Mouse (Mus musculus) hindbrain, embryonic 15.5 days (tissue): ENCODE measurements around the gene Ebf4. TPM values are rescaled to one million over a fixed set of nuclear protein-coding genes. Genes with fewer than 3 reads are reported as not detected.
A peak's percentile ranks its signal among the peaks of the same experiment; 100 is the strongest.

Source experiments
- ATAC-seq: fragments of 200-750 bp; cut with Nextera tagmentation; 2 replicates; pipeline ENCODE4 v1.8.0; 2017; ENCODE audit warnings: low read depth, moderate number of reproducible peaks, moderate TSS enrichment; ENCODE audit not compliant: low FRiP score
- H3K27ac ChIP-seq: fragments of 300-500 bp; sonication (generic); replicated peaks from 2 replicates; pipeline ENCODE4 v1.5.1; 2015; ENCODE audit warnings: mild to moderate bottlenecking, inconsistent platforms
- H3K27me3 ChIP-seq: fragments of 300-500 bp; sonication (generic); 2 replicates; pipeline ENCODE4 v1.6.1; 2015; ENCODE audit warnings: control low read depth, inconsistent platforms
- H3K36me3 ChIP-seq: fragments of 300-500 bp; sonication (generic); 2 replicates; pipeline ENCODE4 v1.6.1; 2015; ENCODE audit warnings: control low read depth, inconsistent platforms
- H3K4me1 ChIP-seq: fragments of 300-500 bp; sonication (generic); replicated peaks from 2 replicates; pipeline ENCODE4 v1.6.1; 2015; ENCODE audit warnings: control low read depth, inconsistent platforms
- H3K4me2 ChIP-seq: fragments of 300-500 bp; sonication (generic); 2 replicates; pipeline ENCODE4 v1.6.1; 2015; ENCODE audit warnings: moderate library complexity, mild to moderate bottlenecking, inconsistent platforms
- H3K4me3 ChIP-seq: fragments of 300-500 bp; sonication (generic); 2 replicates; pipeline ENCODE4 v1.5.1; 2015; ENCODE audit warnings: mild to moderate bottlenecking, inconsistent platforms
- H3K9ac ChIP-seq: fragments of 300-500 bp; sonication (generic); 2 replicates; pipeline ENCODE4 v1.6.1; 2015; ENCODE audit warnings: inconsistent platforms
- H3K9me3 ChIP-seq: fragments of 300-500 bp; sonication (generic); 2 replicates; pipeline ENCODE4 v1.6.1; 2016; ENCODE audit warnings: control low read depth, inconsistent platforms
- WGBS: fragments of 180-500 bp; shearing (Covaris S2); methylation state at CpG from one replicate; pipeline ENCODE4 v1.1.7; 2015; 5-methylcytosine and 5-hydroxymethylcytosine counted together
- polyA plus RNA-seq: library from polyadenylated mRNA; unstranded; fragments of >200 nt; fragmentation: Nextera tagmentation; extraction: Ambion mirVana; gene quantifications from 2 replicates; pipeline ENCODE4 v1.2.1, GENCODE M21; 2015

Gene Ebf4
- polyA plus RNA-seq, 1 experiment from 2014 or later = 7.5 TPM

- no peak for ATAC-seq
- Histone ChIP-seq H3K27ac (no peak overlapping the region), H3K27me3 (no peaks in the 10 kb centered on the region), H3K9me3 (no peaks in the 10 kb centered on the region), H3K36me3 (no peaks in the 10 kb centered on the region; the same call in 1 of the 2 replicates), H3K4me1 (peaks cover 16% of the 10 kb centered on the region), H3K4me2 (no peak overlapping the region), H3K4me3 (no peak overlapping the region), H3K9ac (no peak overlapping the region)
- WGBS = 97% methylated on average over 11 of the region's 11 CpGs
Measured at GRCm38 (mm10) chr2:130395696-130396095, 100.7 kb downstream of the Ebf4 start.

GRCm38 (mm10) chr2:130397186-130397985, 102.4 kb downstream of the Ebf4 start, which contains the start of gene Cpxm1:
Gene Cpxm1, minus strand, starts transcription at chr2:130397574.
- WGBS = 1% methylated on average over 40 of the region's 53 CpGs

GRCm38 (mm10) chr2:130398091-130398490, 103.1 kb downstream of the Ebf4 start:
- Histone ChIP-seq H3K9ac (no peak overlapping the region), H3K27ac (no peak overlapping the region), H3K4me1 (peaks cover 16% of the 10 kb centered on the region), H3K4me2 (peak overlapping the region; percentile 87), H3K4me3 (peak overlapping the region; percentile 46), H3K36me3 (no peaks in the 10 kb centered on the region; the same call in 1 of the 2 replicates), H3K9me3 (no peaks in the 10 kb centered on the region), H3K27me3 (no peaks in the 10 kb centered on the region)
- WGBS = 21% methylated on average over 14 of the region's 14 CpGs
- ATAC-seq = no peak

More at GRCm38 (mm10) chr2:130397186-130397985, 102.4 kb downstream of the Ebf4 start, which contains the start of gene Cpxm1:
- peaks cover 16% of the 10 kb centered on the region for H3K4me1 ChIP-seq
- peak within 1 kb of the TSS; percentile 48 for H3K9ac ChIP-seq
- peak; percentile 81 for ATAC-seq
- no peaks in the 10 kb centered on the region for H3K27me3 ChIP-seq
- peak within 1 kb of the TSS; percentile 46 for H3K4me3 ChIP-seq
- no peaks in the 10 kb centered on the region; the same call in 1 of the 2 replicates for H3K36me3 ChIP-seq
- peak within 1 kb of the TSS; percentile 87 for H3K4me2 ChIP-seq
- no peak within 1 kb of the TSS for H3K27ac ChIP-seq
- H3K9me3 ChIP-seq = no peaks in the 10 kb centered on the region

- WGBS = 97% methylated on average over 1 of the region's 1 CpGs
- ATAC-seq = no peak
- Histone ChIP-seq H3K4me1 (peaks cover 16% of the 10 kb centered on the region), H3K27me3 (no peaks in the 10 kb centered on the region), H3K9me3 (no peaks in the 10 kb centered on the region), H3K4me2 (no peak overlapping the region), H3K4me3 (no peak overlapping the region), H3K36me3 (no peaks in the 10 kb centered on the region), H3K9ac (no peak overlapping the region), H3K27ac (no peak overlapping the region)
Measured at GRCm38 (mm10) chr2:130400046-130400445, 105.1 kb downstream of the Ebf4 start.

- Histone ChIP-seq H3K9me3 (no peaks in the 10 kb centered on the region), H3K4me3 (no peak overlapping the region), H3K9ac (no peak overlapping the region), H3K4me1 (peaks cover 13% of the 10 kb centered on the region), H3K36me3 (no peaks in the 10 kb centered on the region), H3K27me3 (no peaks in the 10 kb centered on the region), H3K4me2 (no peak overlapping the region), H3K27ac (no peak overlapping the region)
- 84% methylated on average over 4 of the region's 4 CpGs for WGBS
- ATAC-seq = no peak
Measured at GRCm38 (mm10) chr2:130401891-130402290, 106.9 kb downstream of the Ebf4 start.

GRCm38 (mm10) chr2:130404939-130405338, 110.0 kb downstream of the Ebf4 start, which contains the start of the genes Gm28372 and 1700020A23Rik:
Gene Gm28372, plus strand, starts transcription at chr2:130405239.
Gene 1700020A23Rik, plus strand, starts transcription at chr2:130405259.
- no peak within 1 kb of the TSS for H3K4me2 ChIP-seq
- H3K27ac ChIP-seq = no peak within 1 kb of the TSS
- ATAC-seq = no peak
- no peak within 1 kb of the TSS for H3K4me3 ChIP-seq
- H3K9ac ChIP-seq = no peak within 1 kb of the TSS
- H3K36me3 ChIP-seq = no peaks in the 10 kb centered on the region
- H3K27me3 ChIP-seq = no peaks in the 10 kb centered on the region
- 92% methylated on average over 1 of the region's 1 CpGs for WGBS
- H3K4me1 ChIP-seq = 0 out of 2 replicates have a peak, but pooled peaks cover 4% of the 10 kb centered on the region
- no peaks in the 10 kb centered on the region for H3K9me3 ChIP-seq

GRCm38 (mm10) chr2:130406178-130406577, 111.2 kb downstream of the Ebf4 start, which contains the start of gene Tmem239:
Gene Tmem239, plus strand, starts transcription at chr2:130406478.
- Histone ChIP-seq H3K4me1 (0 out of 2 replicates have a peak, but pooled peaks cover 4% of the 10 kb centered on the region), H3K4me3 (no peak within 1 kb of the TSS), H3K36me3 (no peaks in the 10 kb centered on the region), H3K9ac (no peak within 1 kb of the TSS), H3K27me3 (no peaks in the 10 kb centered on the region), H3K4me2 (no peak within 1 kb of the TSS), H3K27ac (no peak within 1 kb of the TSS), H3K9me3 (no peaks in the 10 kb centered on the region)
- no peak for ATAC-seq
- WGBS = 66% methylated on average over 2 of the region's 2 CpGs

GRCm38 (mm10) chr2:130408194-130408593, 113.2 kb downstream of the Ebf4 start:
- Histone ChIP-seq H3K27ac (no peak overlapping the region), H3K36me3 (no peaks in the 10 kb centered on the region), H3K9ac (no peak overlapping the region), H3K27me3 (no peaks in the 10 kb centered on the region), H3K4me3 (no peak overlapping the region), H3K9me3 (no peaks in the 10 kb centered on the region), H3K4me1 (0 out of 2 replicates have a peak, but pooled peaks cover 4% of the 10 kb centered on the region), H3K4me2 (no peak overlapping the region)
- no peak for ATAC-seq
- WGBS = 22% methylated on average over 6 of the region's 6 CpGs

- no peak overlapping the region for H3K9ac ChIP-seq
- H3K27me3 ChIP-seq = no peaks in the 10 kb centered on the region
- WGBS = 35% methylated on average over 16 of the region's 16 CpGs
- H3K4me2 ChIP-seq = no peak overlapping the region
- no peaks in the 10 kb centered on the region for H3K36me3 ChIP-seq
- 0 out of 2 replicates have a peak, but pooled peaks cover 4% of the 10 kb centered on the region for H3K4me1 ChIP-seq
- H3K4me3 ChIP-seq = no peak overlapping the region
- H3K9me3 ChIP-seq = no peaks in the 10 kb centered on the region
- no peak overlapping the region for H3K27ac ChIP-seq
- no peak for ATAC-seq
Measured at GRCm38 (mm10) chr2:130411558-130412495, 116.9 kb downstream of the Ebf4 start.

- WGBS = 86% methylated on average over 3 of the region's 3 CpGs
- H3K4me3 ChIP-seq = no peak overlapping the region
Measured at GRCm38 (mm10) chr2:130412775-130413174, 117.8 kb downstream of the Ebf4 start.

GRCm38 (mm10) chr2:130414094-130414856, 119.3 kb downstream of the Ebf4 start:
- Histone ChIP-seq H3K9ac (no peak overlapping the region), H3K4me1 (0 out of 2 replicates have a peak, but pooled peaks cover under 1% of the 10 kb centered on the region), H3K36me3 (0 out of 2 replicates have a peak, but pooled peaks cover 4% of the 10 kb centered on the region), H3K9me3 (no peaks in the 10 kb centered on the region), H3K4me2 (no peak overlapping the region), H3K4me3 (no peak overlapping the region), H3K27me3 (no peaks in the 10 kb centered on the region), H3K27ac (no peak overlapping the region)
- 81% methylated on average over 6 of the region's 6 CpGs for WGBS
- ATAC-seq = no peak

More at GRCm38 (mm10) chr2:130412775-130413174, 117.8 kb downstream of the Ebf4 start:
- Histone ChIP-seq H3K4me1 (0 out of 2 replicates have a peak, but pooled peaks cover 4% of the 10 kb centered on the region), H3K9me3 (no peaks in the 10 kb centered on the region), H3K4me2 (no peak overlapping the region), H3K36me3 (no peaks in the 10 kb centered on the region), H3K27ac (no peak overlapping the region), H3K27me3 (no peaks in the 10 kb centered on the region), H3K9ac (no peak overlapping the region)
- no peak for ATAC-seq
